Mouse (Mus musculus) liver (tissue): Measurements from ENCODE around the gene Rps19bp1.

Experiments
- DNase-seq: peaks from one replicate; pipeline ENCODE4 v3.0.0-alpha.2; 2020; ENCODE audit warnings: mixed read lengths

Gene Rps19bp1

DNA sequence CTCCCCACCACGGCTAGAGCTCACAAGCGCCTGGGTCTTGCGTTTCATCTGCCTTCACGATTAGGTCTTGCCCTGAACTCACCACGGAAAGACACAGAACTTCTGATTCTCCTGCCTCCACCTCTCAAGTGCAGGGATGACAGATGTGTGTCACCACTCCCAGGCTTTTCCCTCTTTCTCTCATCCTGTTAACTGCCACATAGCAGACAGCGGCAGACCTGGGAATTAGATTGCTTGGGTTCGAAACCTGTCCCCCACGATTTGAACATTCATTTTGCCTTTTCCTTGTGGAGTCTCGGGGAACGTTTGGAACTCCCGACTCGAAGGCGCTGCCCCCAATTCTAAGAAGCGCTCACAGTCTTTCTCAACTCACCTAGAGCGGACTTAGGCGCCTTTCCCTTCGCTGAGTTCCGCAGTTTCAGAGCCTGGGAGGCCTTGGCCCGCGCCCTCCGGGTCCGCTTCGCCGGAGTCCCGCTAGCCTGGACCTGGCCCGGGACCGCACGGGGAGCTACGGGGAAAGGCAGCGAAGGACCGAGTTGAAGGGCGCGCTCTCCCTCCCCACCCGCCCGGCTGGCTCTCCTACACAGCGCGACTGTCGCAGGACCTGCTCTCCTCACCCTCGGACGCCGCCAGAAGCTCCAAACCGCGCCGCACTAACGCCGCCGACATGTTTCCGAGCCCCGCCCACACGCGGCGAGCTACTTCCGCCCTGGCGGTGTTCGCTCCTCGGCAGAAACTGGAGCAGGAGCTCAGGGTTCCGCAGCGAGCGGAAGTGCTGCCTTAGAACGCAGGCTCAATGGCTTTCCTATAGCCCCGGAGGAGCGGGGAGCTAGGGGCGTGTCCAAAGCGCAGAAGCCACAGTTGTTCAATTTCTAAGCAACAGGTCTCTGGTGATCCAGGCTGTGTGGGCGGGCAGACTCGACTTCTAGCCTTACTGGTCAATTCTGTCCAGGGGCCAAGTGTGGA lies at the start of gene Rps19bp1:
Rps19bp1 (minus strand) TSS at position 706 of the 966 bp plus-strand sequence.
- DNase-seq = peak; percentile 95

DNA sequence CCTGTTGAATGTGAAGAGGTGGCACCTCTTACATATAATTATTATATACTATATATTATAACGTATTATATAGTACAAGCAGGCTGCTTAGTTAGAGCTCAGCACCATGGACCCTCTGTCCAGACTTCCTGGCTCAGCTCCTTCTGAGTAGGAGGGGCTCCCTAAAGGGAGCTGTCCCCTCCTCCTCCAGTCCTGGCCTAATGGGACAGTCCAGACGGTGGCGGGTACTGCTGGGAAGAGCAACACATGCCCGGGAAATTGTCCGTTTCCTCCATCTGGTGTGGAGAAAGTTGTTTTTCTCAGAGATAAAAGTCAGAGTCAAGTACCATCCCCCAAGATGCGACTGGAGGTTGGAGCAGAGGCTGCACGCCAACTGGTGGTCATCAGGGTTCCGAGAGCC lies 42.0 kb upstream of the Rps19bp1 start:
- DNase-seq = no peak

DNA sequence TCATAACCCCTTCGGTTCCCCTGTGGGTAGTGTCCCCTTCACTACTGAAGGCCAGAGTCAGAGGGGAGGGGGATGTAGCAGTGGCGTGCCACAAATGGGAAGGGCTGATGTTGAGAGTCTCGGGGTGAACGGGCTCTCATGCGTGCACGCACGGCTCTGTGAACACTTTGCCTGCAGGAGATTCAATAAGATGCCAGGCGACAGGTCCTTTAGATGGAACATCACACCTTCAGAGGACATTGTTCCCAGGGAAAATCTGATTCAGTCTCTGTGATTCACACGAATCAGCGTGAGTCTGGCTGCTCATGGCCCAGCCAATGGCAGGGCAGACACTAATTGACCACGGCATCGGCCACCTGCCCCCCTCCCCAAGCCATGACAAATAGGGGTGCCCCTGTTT lies 40.1 kb upstream of the Rps19bp1 start:
- no peak for DNase-seq

DNA sequence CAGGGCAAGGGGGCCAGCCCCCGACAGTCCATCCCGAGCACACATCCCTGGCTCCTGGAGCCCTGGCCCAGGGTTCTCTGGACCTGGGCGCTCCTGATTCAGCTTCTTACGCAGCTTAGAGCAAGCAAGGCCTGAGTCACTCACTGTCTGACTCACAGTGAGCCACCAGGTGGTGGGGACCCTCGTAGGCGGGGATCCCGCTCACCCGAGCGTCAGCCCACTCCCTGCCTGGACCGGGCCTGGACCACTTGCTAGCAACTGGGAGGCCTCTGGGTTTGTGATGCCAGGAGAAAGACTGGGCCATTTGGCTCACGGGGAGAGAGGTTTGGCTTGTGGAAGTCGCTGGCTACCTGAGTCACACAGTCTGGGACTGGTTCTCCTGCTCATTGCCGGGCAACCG lies 39.7 kb upstream of the Rps19bp1 start:
- no peak for DNase-seq

DNA sequence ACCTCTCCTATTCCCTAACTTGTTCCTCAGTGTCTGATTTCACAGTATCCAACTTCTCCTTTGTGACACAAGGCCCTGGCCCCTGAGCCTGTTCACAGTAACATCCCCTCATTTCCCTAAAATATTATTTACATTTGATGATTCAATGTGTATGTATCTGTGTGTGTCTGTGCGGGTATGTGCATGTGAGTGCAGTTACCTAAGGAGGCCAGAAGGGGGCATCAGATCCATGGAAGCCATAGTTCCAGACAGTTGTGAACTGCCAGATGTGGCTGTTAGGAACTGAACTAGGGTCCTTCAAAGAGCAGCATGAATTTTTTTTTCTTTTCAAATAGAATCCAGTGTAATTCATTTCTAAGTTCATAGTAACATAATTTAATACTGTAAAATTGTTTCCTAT lies 33.0 kb upstream of the Rps19bp1 start:
- DNase-seq = no peak

DNA sequence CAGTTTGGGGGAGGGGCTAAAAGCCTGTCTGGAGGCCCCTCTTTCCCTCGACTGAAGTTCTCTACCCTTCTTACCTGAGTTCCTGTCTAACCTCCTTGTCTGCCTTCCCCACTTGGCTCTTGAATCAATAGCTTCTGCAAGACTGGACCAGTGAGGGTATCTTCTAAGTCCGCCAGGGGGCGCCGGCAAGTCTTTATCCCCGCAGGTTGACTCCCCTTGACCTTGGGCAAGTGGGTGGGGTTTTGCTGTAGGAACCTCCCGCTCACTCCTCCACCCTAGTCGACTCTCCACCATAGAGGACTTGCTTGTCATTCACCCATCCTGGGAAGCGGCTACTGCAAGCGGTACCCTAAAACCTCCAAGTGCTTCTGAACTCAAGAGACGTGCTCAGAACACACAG lies 25.3 kb upstream of the Rps19bp1 start:
- peak; percentile 78 for DNase-seq

DNA sequence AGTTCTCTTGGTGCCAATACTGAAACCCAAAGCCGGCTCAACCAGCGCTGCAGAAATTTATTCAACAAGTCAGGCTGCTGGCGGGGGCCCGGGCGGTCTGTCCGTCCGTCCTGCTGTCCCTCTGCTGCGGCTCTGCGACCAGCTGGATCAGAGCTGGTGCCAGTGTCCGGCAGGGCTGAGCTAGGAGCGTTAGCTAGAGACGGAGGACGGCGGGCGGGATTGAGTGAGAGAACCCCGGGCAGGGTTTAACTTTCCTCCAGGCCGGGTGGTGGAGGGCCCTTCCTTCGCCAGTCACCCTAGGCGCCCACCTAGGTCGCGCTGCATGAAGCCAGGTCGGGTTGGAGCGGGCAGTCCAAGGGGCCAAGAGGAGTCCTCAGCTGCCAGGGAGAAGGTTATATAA lies 23.9 kb upstream of the Rps19bp1 start:
- DNase-seq = no peak

DNA sequence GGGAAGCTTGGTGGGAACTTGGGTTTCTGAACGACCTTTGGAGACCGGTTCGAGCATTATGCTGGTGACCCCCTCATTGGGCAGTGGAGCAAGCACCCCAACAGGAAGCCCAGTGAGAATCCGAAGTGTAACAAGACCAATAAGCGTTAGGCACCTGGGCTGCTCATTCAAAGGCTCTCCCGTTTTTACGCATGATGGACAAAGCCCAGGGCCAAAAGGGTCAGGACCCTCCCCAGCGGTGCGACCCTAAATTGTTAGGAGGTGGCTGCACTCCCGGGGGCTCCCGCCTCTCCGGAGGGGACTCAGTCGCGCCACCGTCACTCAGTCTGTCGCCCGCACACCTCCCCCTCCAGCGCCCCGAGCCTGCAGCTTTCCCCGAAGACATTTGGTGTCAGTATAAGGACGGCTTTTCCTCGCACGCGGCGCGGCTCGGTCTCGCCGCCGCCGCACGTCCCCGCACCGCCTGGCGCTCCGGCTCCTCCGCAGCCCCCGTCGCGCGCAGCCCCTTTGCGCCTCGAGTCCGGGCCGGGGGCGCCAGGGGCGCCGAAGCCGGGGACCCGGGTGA lies 22.8 kb upstream of the Rps19bp1 start, which contains the start of gene Cacna1i:
Cacna1i (plus strand) TSS at position 388 of the 565 bp plus-strand sequence.
- no peak for DNase-seq

DNA sequence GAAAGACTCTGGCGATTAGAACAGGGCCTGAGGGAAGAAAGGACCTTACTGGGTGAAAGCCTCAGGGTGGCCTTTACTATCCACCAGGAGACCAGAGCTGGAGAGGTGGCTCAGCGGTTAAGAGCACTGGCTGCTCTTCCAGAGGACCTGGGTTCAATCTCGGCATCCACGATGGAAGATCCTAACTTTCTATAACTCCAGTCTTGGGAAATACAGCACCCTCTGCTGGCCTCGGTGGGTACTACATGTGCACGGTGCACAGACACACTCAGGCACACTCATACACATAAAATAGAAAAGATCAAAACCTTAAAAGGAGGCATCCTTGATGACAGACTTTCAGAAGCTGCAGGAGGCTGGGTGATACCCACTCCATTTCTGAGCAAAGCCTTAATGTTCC lies 16.5 kb upstream of the Rps19bp1 start:
- DNase-seq = peak; percentile 71

DNA sequence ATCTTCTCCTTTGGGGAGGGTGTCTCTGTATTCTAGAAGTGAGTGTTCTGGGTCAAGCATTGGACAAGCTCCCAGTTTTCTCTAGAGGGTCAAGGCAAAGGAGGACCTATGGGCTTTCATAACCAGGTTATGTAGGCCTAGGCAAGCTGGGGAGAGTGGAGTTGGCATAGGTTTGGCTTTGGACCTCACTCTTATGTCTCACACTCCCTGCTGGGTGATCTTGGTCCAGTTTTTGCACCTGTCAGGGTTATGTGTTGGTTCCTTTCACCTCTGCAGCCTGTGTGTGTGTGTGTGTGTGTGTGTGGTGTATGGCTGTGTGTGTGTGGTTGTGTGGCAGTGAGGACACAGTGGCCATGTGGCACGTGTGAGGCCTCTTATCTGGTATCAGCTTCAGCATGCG lies 14.9 kb upstream of the Rps19bp1 start:
- DNase-seq = no peak

DNA sequence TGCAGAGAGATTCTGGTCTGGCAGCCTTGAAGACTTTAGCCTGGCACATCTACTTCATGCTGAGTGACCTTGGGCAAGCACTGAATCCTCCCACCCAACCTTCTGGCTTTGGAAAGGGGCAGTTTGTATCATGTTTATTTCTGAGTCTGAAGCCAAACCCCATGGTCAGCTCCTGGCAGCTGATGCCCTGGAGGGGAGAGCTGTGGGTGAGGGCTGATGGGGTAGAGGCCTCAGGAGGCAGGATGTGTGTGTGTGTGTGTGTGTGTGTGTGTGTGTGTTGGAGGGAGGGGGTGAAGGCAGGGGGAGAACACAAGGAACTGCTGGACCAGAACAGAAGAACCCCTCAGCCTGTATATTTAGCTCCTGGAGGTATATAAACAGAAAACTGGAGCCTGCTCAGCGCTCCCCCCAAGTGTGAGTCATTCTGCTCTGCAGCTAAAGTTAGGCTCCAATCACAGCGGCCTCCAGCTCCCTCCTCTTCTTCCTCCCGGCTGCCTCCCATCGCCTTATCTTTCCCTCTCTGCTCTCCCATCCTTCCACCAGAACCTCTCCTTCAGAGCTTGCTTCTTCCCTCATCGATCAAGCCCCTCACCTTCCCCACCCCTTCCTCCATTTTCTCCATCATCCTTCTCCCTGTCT lies 14.1 kb upstream of the Rps19bp1 start:
- no peak for DNase-seq

DNA sequence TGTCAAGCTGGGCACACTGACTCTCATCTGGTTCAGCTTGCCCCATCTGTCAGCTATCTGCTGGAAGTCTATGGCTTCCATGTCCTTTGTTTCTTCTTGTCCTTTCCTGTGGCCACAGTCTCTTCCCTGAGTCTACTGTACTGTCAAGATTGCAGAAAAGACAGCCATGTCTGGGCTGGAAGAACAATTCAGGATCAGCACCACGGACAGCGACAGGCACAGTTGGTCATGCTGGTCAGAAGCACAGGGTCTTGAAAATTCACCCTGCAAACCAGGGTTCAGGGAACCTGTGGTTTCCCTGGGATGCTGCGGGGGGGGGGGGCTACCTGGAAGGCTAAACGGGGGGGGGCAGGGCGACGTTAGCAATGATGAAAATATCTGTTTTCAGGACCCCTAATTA lies 13.5 kb upstream of the Rps19bp1 start:
- DNase-seq = peak; percentile 74

DNA sequence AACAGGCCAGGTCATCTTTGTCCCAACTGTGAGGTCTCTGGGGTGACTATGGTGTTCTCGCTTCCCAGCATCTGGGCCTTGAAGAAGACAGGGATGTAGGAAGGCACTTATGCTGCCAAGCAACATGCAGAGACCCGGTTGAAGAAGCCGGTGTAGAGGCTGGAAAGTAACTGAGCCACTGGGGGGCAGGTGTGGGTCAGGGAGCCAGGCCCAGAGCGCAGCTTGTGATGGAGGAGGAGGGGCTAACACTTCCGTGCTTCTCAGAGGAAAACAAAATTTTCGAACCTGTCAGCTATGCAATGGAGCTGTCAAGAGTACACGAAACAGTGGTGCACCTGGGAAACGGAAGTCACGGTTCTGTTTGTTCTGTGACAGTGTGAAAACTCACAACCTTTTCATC lies 13.0 kb upstream of the Rps19bp1 start:
- DNase-seq = no peak

DNA sequence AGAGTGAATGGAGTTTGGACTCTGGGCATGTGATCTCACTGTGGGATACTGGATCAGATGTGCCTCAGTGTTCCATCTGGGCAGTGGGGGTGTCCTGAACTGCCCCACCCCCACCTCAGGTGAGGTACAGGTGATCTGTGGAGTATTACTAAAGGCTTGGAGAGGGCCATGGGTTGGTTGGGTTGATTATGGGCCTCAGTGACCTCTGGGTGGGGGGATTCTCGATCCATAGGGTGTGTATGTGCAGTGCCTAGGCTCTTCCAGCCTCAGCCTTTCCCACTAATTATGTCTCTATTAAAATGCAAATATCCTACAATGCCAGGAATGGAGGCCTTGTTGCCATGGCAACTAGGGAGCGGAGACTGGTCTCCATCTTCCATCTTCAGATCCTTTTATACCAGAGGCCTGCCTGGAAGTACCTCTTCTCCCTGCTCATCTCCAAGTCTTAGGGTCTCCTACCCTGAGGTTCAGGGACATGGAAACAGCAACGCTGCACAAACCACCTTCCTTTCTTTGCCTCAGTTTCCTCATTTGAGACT lies 7.8 kb upstream of the Rps19bp1 start:
- DNase-seq = no peak

DNA sequence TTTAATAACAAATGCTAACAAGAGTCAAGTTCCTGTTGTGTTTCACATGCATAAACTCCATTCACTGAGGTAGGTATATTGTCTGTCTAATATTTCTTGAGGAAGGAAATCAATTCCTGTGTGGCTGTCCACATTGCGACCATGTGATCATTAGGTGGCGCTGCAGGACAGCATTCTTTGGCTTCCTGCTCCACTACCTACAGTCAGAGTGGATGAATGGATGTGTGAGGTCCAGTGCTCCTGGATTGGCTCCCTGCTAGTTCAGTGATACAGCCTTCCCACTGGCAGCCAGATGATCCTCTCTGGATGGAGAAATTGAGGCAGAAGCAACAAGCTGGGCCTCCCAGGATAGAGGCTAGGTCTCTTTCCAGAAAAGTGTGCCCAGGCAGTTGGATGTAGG lies 2.2 kb upstream of the Rps19bp1 start:
- DNase-seq = peak; percentile 70

DNA sequence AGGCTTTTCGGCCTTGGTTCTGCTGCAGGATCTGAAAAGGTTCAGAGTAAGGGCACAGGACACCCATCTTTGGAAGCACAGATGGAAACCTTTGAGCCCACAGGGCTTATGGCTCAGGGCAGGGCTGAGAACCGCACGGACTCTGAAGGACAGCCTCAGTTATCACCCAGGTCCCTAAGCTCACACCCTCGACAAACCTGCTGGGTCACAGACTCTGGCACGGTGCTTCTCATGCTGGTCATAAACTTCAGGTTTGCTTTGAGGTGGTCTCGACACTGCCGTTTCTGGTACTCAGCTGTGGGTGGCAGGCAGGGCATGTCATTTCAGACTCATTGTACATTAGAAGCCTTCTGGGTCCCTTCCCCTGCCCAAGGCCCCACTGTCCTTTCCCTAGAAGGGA lies 3.0 kb downstream of the Rps19bp1 start:
- DNase-seq = no peak

DNA sequence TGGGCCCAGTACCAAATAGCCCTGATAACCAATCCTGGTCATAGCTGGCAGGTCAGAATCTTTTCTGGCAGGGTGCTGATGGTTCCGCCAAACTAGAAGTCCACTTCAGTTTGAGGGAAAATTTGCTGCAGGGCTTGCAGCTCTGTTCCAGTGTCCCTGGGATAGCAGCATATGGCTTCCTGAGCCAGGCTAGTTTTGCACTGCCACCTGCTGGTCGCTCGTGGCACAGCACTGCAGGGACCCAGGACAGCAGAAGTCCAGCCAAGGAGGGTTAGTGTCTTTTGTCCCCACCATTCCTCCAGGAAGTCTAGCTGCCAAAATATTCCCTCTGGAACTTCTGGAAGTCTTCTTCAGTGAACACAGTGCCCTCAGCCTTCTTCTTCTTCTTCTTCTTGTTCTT lies 3.4 kb downstream of the Rps19bp1 start:
- DNase-seq = peak; percentile 88

DNA sequence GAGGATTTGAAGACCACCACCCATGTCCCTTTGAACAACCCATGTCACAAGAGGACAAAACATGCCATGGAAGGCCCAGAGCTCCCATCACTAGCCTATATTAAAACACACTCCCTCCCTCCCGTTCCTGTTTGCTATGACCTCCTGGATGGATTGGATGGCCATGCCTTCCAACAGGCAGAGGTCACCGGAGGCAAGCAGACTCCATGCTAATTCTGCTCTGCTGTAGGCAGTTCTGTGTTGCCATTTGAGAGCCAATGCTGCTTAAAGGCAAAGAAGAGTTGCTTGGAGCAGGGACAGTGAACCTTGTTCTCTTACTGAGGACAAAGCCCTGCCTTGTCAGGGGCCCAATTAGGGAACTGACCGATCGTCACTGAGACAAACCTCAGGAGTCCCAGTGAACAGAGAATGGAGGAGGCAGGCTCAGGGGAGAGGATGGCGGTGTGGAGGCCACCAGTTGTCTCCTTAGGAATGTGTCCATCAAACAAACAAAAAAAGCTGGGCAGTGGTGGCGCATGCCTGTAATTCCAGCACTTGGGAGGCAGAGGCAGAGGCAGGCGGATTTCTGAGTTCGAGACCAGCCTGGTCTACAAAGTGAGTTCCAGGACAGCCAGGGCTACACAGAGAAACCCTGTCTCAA lies 4.6 kb downstream of the Rps19bp1 start:
- no peak for DNase-seq

DNA sequence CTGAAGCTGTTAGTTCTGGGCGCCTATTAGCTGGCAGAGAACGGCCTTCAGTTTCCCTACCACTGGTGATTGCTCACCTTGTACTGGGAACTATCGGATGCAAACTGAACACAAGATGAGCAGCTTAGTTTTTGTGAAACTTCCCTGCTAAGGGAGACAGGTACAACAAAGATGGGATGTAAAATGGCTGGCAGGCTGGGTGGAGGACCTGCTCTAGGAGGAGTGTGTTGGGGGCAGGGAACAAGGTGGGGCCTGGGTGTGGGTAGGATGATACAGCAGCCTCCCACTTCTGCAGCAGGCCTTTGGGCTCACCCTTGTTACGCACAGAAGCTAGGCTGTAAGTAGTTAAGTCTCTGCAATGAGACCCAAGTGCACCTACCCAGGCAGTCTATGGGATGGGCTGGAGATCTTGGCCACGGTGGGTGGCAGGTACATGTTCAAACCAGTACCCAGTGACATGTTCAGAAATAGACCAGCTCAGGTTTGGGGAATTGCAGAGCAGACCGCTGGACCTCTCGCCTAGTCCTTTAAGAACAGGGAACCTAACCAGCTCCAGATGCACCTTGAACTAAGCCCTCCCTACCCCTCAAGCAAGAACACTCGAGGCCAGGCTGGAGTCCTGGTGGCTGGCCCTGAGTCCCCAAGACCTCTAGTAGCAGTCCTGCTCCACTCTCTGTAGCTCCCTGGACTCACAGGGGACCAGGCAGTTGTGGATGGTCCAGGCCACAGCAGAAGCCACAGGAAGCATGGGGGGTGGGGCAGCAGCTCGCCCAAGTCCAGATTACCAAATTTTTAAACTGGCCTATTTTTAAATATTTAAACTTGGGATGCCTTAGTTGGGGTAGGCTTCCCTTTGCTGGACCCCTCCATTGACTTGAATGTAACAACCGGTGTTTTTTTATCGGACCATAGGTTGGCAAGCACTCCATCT lies 5.6 kb downstream of the Rps19bp1 start:
- DNase-seq = peak; percentile 90

DNA sequence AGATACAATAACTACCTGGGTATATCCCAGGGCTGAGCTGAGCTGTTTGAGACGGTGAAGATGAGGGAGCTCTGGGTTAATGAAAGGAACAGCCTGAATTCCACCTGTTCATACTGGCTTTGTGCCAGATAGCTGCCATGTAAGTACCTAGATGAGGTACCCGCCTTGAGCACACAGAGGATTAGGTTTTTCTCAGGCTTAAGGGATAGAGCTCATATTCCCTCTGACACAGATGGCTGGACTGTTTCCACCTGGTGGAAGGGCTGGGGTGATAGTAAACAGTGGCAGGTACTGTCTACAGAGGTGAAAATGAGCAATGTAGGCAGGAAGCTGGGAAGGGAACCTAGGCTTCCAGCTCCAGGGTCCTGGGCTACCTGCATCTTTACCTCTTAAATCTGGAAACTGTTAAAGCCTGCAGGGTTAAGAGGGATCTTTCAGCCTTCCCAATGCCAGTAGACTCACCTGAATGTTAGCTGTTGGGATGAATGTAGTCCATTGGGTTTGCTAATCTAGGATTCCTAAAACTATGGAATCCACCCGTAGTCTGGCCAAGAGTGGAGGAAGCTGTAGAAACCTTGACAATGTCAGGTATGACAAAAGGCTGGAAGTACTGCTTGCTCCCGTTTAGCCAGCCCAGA lies 6.4 kb downstream of the Rps19bp1 start:
- no peak for DNase-seq
